Mouse (Mus musculus): ENCODE measurements at regions not wholly inside any gene's neighbourhood (a gene's known extent, or its start where the extent isn't known, plus 50 kb on each side); places are given as distances from the start of the nearest gene placed in this dataset.
"Not testable (repeated sequence)": the region's sequence is repeated elsewhere in the genome, so short reads cannot be mapped to it uniquely, and the experiment has no call there.

DNA sequence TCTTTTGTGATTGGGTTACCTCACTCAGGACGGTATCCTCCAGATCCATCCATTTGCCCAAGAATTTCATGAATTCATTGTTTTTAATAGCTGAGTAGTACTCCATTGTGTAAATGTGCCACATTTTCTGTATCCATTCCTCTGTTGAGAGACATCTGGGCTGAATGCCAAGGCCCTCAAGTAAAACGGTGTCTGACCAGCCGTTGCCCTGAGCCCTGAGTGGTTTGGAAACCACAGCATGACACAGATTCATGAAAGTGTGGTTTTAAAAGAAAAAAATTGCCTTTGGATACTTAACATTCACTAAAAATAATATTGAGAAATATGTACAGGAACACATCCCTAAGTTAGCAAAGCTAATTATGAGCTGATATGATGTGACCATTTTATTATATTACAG, 226.1 kb downstream of the Dact1 start:
- not testable (repeated sequence) for TF ChIP-seq CTCF (IDR thresholded peaks at IDR 0.05; ENCODE audit: control insufficient read depth, insufficient read depth, insufficient replicate concordance, low read depth, low read length); POLR2A (IDR thresholded peaks at IDR 0.05; ENCODE audit: control insufficient read depth, low read depth, low read length)
